Mouse (Mus musculus) heart, adult 18-20 months (tissue): ENCODE measurements around the gene Zfp808. TPM values are rescaled to one million over a fixed set of nuclear protein-coding genes. Genes with fewer than 3 reads are reported as not detected.
"Not testable (repeated sequence)": the region's sequence is repeated elsewhere in the genome, so short reads cannot be mapped to it uniquely, and the experiment has no call there.

ENCODE experiments used
- DNase-seq, 2 experiments: peaks; one replicate each; pipeline ENCODE4 v3.0.0; 2021 to 2022; ENCODE audit warnings: mixed read lengths in 1 of 2
- long read RNA-seq, 2 experiments: library from polyadenylated mRNA; stranded (forward); transcript quantifications; one replicate each; pipeline ENCODE4 v2.0.0; 2021
- total RNA-seq, 2 experiments: library from RNA; stranded (reverse); gene quantifications; 2 replicates each; pipeline ENCODE4 v1.2.3; 2021

Gene Zfp808
- total RNA-seq: 1 to 10 TPM; 2.5 to 3.1 TPM
- long read RNA-seq, experiment 1, partial matches to known transcripts: 0 of 3 reads
- long read RNA-seq, experiment 1, other reads (novel, unspliced or antisense): 3 of 3 reads
- long read RNA-seq, experiment 2, partial matches to known transcripts: 0 of 1 reads
- long read RNA-seq, experiment 2, other reads (novel, unspliced or antisense): 1 of 1 reads

GRCm38 (mm10) chr13:62129432-62130171 lies at the start of gene Zfp808:
TSS of gene Zfp808 (plus strand) at chr13:62129886.
- peak; percentile 73 to 76 for DNase-seq

GRCm38 (mm10) chr13:62098786-62099185 lies 30.9 kb upstream of the Zfp808 start:
- DNase-seq: not testable (repeated sequence)

GRCm38 (mm10) chr13:62099454-62099853 lies 30.2 kb upstream of the Zfp808 start:
- DNase-seq: not testable (repeated sequence)

GRCm38 (mm10) chr13:62102368-62102767 lies 27.3 kb upstream of the Zfp808 start:
- not testable (repeated sequence) for DNase-seq

- not testable (repeated sequence) for DNase-seq
These were observed 13.8 kb upstream of the Zfp808 start for GRCm38 (mm10) chr13:62115861-62116260.

GRCm38 (mm10) chr13:62121578-62121977 lies 8.1 kb upstream of the Zfp808 start:
- DNase-seq: not testable (repeated sequence)

GRCm38 (mm10) chr13:62181835-62182755 lies 52.4 kb downstream of the Zfp808 start:
- not testable (repeated sequence) for DNase-seq

GRCm38 (mm10) chr13:62245264-62245663 lies 115.6 kb downstream of the Zfp808 start:
- DNase-seq: no peak

GRCm38 (mm10) chr13:62255226-62255625 lies 125.5 kb downstream of the Zfp808 start:
- DNase-seq: not testable (repeated sequence)

GRCm38 (mm10) chr13:62263392-62263791 lies 133.7 kb downstream of the Zfp808 start:
- DNase-seq: no peak
